Mouse (Mus musculus): Measurements from ENCODE around the gene Spaar. TPM values are rescaled to one million over a fixed set of nuclear protein-coding genes. Genes with fewer than 3 reads are reported as not detected.
A peak's percentile ranks its signal among the peaks of the same experiment; 100 is the strongest.

The Spaar gene
- polyA plus RNA-seq, 1 experiment from 2014 or later = 8.1 TPM

- H3K9ac ChIP-seq (replicated peaks; ENCODE audit: low read depth) = no peak overlapping the region
- no peaks in the 10 kb centered on the region for H3K9me3 ChIP-seq (ENCODE audit: low read length)
- DNase-seq (ENCODE audit: low spot score) (no peak), ATAC-seq (no peak)
- WGBS = 89% methylated on average over 13 of the region's 13 CpGs
- H3K4me1 ChIP-seq (ENCODE audit: insufficient read depth, low read depth, low read length) = peaks cover 2% of the 10 kb centered on the region; the same call in 1 of the 2 replicates
- TF ChIP-seq EP300 (IDR thresholded peaks at IDR 0.05) (no peak), CTCF (IDR thresholded peaks at IDR 0.05) (no peak)
- no peak overlapping the region for H3K27ac ChIP-seq (ENCODE audit: low read length)
- H3K4me3 ChIP-seq (ENCODE audit: low read depth, low read length) = no peak overlapping the region
- H3K4me2 ChIP-seq (replicated peaks; ENCODE audit: low read depth, low read length) = no peak overlapping the region
- no peaks in the 10 kb centered on the region for H3K36me3 ChIP-seq (ENCODE audit: insufficient read depth, low read length)
- no peaks in the 10 kb centered on the region for H3K27me3 ChIP-seq (replicated peaks; ENCODE audit: insufficient read depth, low read length)
Observed at GRCm38 (mm10) chr4:43696561-43696960, 33.3 kb upstream of the Spaar start.

DNA sequence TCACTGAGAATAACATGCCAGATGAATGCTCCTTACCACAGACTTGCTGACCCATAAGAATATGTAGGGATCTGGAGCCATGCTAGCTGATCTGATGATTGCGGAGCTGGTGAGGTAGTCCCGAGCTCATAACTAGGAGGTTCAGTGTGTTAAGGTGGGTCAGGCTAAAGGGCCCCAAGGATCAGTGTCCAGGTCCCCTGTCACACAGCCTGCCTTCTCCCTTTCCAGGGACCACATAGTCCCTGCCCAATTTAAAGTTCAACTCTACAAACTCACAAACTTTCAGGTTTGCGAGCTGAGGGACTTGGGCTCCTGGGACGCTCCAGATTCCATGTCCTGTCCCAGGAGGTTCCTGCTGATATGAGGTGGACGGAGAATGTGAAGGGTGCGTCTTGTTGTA, 29.1 kb upstream of the Spaar start, which contains the start of gene Olfr70:
Gene Olfr70, minus strand, starts transcription at position 101 of the 400 bp plus-strand sequence.
- no peaks in the 10 kb centered on the region for H3K36me3 ChIP-seq (ENCODE audit: insufficient read depth, low read length)
- no peak within 1 kb of the TSS for H3K27ac ChIP-seq (ENCODE audit: low read length)
- no peak within 1 kb of the TSS for H3K4me3 ChIP-seq (ENCODE audit: low read depth, low read length)
- no peak within 1 kb of the TSS for H3K9ac ChIP-seq (replicated peaks; ENCODE audit: low read depth)
- H3K4me2 ChIP-seq (replicated peaks; ENCODE audit: low read depth, low read length) = no peak within 1 kb of the TSS
- no peaks in the 10 kb centered on the region for H3K9me3 ChIP-seq (ENCODE audit: low read length)
- 85% methylated on average over 6 of the region's 6 CpGs for WGBS
- DNase-seq (ENCODE audit: low spot score) (no peak), ATAC-seq (no peak)
- TF ChIP-seq EP300 (IDR thresholded peaks at IDR 0.05) (no peak), CTCF (IDR thresholded peaks at IDR 0.05) (no peak)
- H3K27me3 ChIP-seq (replicated peaks; ENCODE audit: insufficient read depth, low read length) = no peaks in the 10 kb centered on the region
- no peaks in the 10 kb centered on the region for H3K4me1 ChIP-seq (ENCODE audit: insufficient read depth, low read depth, low read length)

GRCm38 (mm10) chr4:43703439-43703838, 26.4 kb upstream of the Spaar start:
- Histone ChIP-seq H3K4me1 (ENCODE audit: insufficient read depth, low read depth, low read length) (no peaks in the 10 kb centered on the region), H3K27ac (ENCODE audit: low read length) (no peak overlapping the region), H3K9ac (replicated peaks; ENCODE audit: low read depth) (no peak overlapping the region), H3K9me3 (ENCODE audit: low read length) (no peaks in the 10 kb centered on the region), H3K36me3 (ENCODE audit: insufficient read depth, low read length) (no peaks in the 10 kb centered on the region), H3K4me2 (replicated peaks; ENCODE audit: low read depth, low read length) (no peak overlapping the region), H3K4me3 (ENCODE audit: low read depth, low read length) (no peak overlapping the region), H3K27me3 (replicated peaks; ENCODE audit: insufficient read depth, low read length) (no peaks in the 10 kb centered on the region)
- DNase-seq (ENCODE audit: low spot score) (no peak), ATAC-seq (no peak)
- no peak for TF ChIP-seq EP300 (IDR thresholded peaks at IDR 0.05)
- TF ChIP-seq CTCF (IDR thresholded peaks at IDR 0.05) = peak; percentile 64
- WGBS = 81% methylated on average over 6 of the region's 6 CpGs

- H3K4me2 ChIP-seq (replicated peaks; ENCODE audit: low read depth, low read length) = no peak overlapping the region
- H3K4me3 ChIP-seq (ENCODE audit: low read depth, low read length) = no peak overlapping the region
- H3K4me1 ChIP-seq (ENCODE audit: insufficient read depth, low read depth, low read length) = no peaks in the 10 kb centered on the region
- no peak overlapping the region for H3K27ac ChIP-seq (ENCODE audit: low read length)
- TF ChIP-seq EP300 (IDR thresholded peaks at IDR 0.05) (no peak), CTCF (IDR thresholded peaks at IDR 0.05) (no peak)
- no peak for DNase-seq (ENCODE audit: low spot score)
- no peak overlapping the region for H3K9ac ChIP-seq (replicated peaks; ENCODE audit: low read depth)
- H3K9me3 ChIP-seq (ENCODE audit: low read length) = no peaks in the 10 kb centered on the region
- peak; percentile 43; the same call in 1 of the 2 replicates for ATAC-seq
- no peaks in the 10 kb centered on the region for H3K36me3 ChIP-seq (ENCODE audit: insufficient read depth, low read length)
- 51% methylated on average over 8 of the region's 8 CpGs for WGBS
- H3K27me3 ChIP-seq (replicated peaks; ENCODE audit: insufficient read depth, low read length) = no peaks in the 10 kb centered on the region
Observed at GRCm38 (mm10) chr4:43703851-43704250, 26.0 kb upstream of the Spaar start.

GRCm38 (mm10) chr4:43705991-43706390, 23.8 kb upstream of the Spaar start:
- H3K36me3 ChIP-seq (ENCODE audit: insufficient read depth, low read length) = no peaks in the 10 kb centered on the region
- H3K9ac ChIP-seq (replicated peaks; ENCODE audit: low read depth) = no peak overlapping the region
- TF ChIP-seq CTCF (IDR thresholded peaks at IDR 0.05) (no peak), EP300 (IDR thresholded peaks at IDR 0.05) (no peak)
- no peak for DNase-seq (ENCODE audit: low spot score)
- H3K27ac ChIP-seq (ENCODE audit: low read length) = no peak overlapping the region
- H3K9me3 ChIP-seq (ENCODE audit: low read length) = no peaks in the 10 kb centered on the region
- no peaks in the 10 kb centered on the region; the same call in 1 of the 2 replicates for H3K4me1 ChIP-seq (ENCODE audit: insufficient read depth, low read depth, low read length)
- no peak for ATAC-seq
- H3K4me3 ChIP-seq (ENCODE audit: low read depth, low read length) = no peak overlapping the region
- no peak overlapping the region for H3K4me2 ChIP-seq (replicated peaks; ENCODE audit: low read depth, low read length)
- no peaks in the 10 kb centered on the region for H3K27me3 ChIP-seq (replicated peaks; ENCODE audit: insufficient read depth, low read length)
- WGBS = 53% methylated on average over 13 of the region's 13 CpGs

DNA sequence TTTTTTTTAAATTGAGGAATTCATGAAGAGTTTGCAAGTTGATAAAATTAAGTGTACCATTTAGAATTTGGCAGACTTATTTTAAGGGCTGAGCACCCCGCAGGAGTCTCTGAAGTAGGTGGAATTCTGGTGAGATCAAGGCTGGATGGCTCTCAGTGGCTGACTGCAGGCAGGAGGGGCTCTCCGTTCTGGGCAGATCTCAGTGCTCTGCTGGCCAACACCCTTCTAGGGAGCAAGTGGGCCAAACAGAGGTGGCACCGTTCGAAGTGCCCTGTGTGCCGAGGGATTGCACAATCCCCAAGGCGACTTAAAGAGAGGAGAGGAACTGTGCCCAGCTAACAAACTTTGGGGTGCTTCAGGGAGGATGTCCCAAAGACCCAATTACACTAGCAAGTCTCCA, 20.0 kb upstream of the Spaar start, which contains the start of gene Olfr71:
Gene Olfr71, minus strand, starts transcription at position 387 of the 400 bp plus-strand sequence.
- TF ChIP-seq CTCF (IDR thresholded peaks at IDR 0.05) (no peak), EP300 (IDR thresholded peaks at IDR 0.05) (0 out of 2 replicates have a peak, but pooled peaks have one; percentile 52)
- ATAC-seq (peak; percentile 92), DNase-seq (ENCODE audit: low spot score) (peak; percentile 81)
- Histone ChIP-seq H3K4me1 (ENCODE audit: insufficient read depth, low read depth, low read length) (no peaks in the 10 kb centered on the region; the same call in 1 of the 2 replicates), H3K4me2 (replicated peaks; ENCODE audit: low read depth, low read length) (no peak within 1 kb of the TSS), H3K27ac (ENCODE audit: low read length) (peak within 1 kb of the TSS; percentile 64), H3K4me3 (ENCODE audit: low read depth, low read length) (no peak within 1 kb of the TSS), H3K9me3 (ENCODE audit: low read length) (no peaks in the 10 kb centered on the region), H3K9ac (replicated peaks; ENCODE audit: low read depth) (no peak within 1 kb of the TSS), H3K27me3 (replicated peaks; ENCODE audit: insufficient read depth, low read length) (no peaks in the 10 kb centered on the region), H3K36me3 (ENCODE audit: insufficient read depth, low read length) (no peaks in the 10 kb centered on the region)
- WGBS = 24% methylated on average over 6 of the region's 6 CpGs
